Mouse (Mus musculus) limb, embryonic 11.5 days (tissue): ENCODE results near the gene G530012D18Rik. TPM values are rescaled to one million over a fixed set of nuclear protein-coding genes. Genes with fewer than 3 reads are reported as not detected.

Source experiments
- polyA plus RNA-seq: library from polyadenylated mRNA; unstranded; fragments of >200 nt; fragmentation: Nextera tagmentation; extraction: Ambion mirVana; gene quantifications from 2 replicates; pipeline ENCODE4 v1.2.1, GENCODE M21; 2014

Gene G530012D18Rik
- polyA plus RNA-seq, 1 experiment from 2014 or later: not detected

Other genes with a start within 250 kb of the G530012D18Rik start
- gene Sp110, start 23.1 kb downstream of the G530012D18Rik start, polyA plus RNA-seq: 0.64 TPM in 2 replicates
- 0.94 and 1.2 TPM in 2 replicates for gene Sp140, start 24.7 kb downstream of the G530012D18Rik start, polyA plus RNA-seq
- 0.17 and 0.65 TPM in 2 replicates for gene Sp100, start 74.3 kb downstream of the G530012D18Rik start, polyA plus RNA-seq
- gene A630001G21Rik, start 203.0 kb downstream of the G530012D18Rik start, polyA plus RNA-seq: 0.64 and 0.70 TPM in 2 replicates
- gene Cab39, start 217.8 kb downstream of the G530012D18Rik start, polyA plus RNA-seq: 40.3 and 45.2 TPM in 2 replicates